Mouse (Mus musculus) 3134 (cell line): ENCODE data around the gene Clec1b.

Source experiments
- DNase-seq: peaks from one replicate; pipeline ENCODE4 v3.0.0-alpha.2; 2011; ENCODE audit warnings: low spot score; ENCODE audit not compliant: insufficient read length; ENCODE audit errors: extremely low read depth

Gene Clec1b

GRCm38 (mm10) chr6:129407324-129407723, 10.2 kb downstream of the Clec1b start:
- no peak for DNase-seq

GRCm38 (mm10) chr6:129408562-129408961, 11.5 kb downstream of the Clec1b start, which contains the start of gene Clec9a:
TSS of gene Clec9a (plus strand) at chr6:129408862.
- DNase-seq = no peak

GRCm38 (mm10) chr6:129414177-129414576, 17.1 kb downstream of the Clec1b start:
- DNase-seq = no peak

- no peak for DNase-seq
Observed at GRCm38 (mm10) chr6:129422311-129422710, 25.2 kb downstream of the Clec1b start.

GRCm38 (mm10) chr6:129423040-129423733, 26.1 kb downstream of the Clec1b start:
- DNase-seq = no peak

- DNase-seq = peak; percentile 34
Observed at GRCm38 (mm10) chr6:129423734-129424072, 26.6 kb downstream of the Clec1b start.

GRCm38 (mm10) chr6:129425217-129425616, 28.1 kb downstream of the Clec1b start:
- no peak for DNase-seq

- no peak for DNase-seq
Observed at GRCm38 (mm10) chr6:129425812-129426211, 28.7 kb downstream of the Clec1b start.

GRCm38 (mm10) chr6:129427281-129427680, 30.2 kb downstream of the Clec1b start:
- DNase-seq = no peak

GRCm38 (mm10) chr6:129434239-129434638, 37.1 kb downstream of the Clec1b start:
- no peak for DNase-seq

GRCm38 (mm10) chr6:129436025-129436424, 38.9 kb downstream of the Clec1b start:
- no peak for DNase-seq

GRCm38 (mm10) chr6:129438033-129438432, 40.9 kb downstream of the Clec1b start:
- DNase-seq = no peak

GRCm38 (mm10) chr6:129449743-129450142, 52.6 kb downstream of the Clec1b start:
- peak; percentile 70 for DNase-seq

GRCm38 (mm10) chr6:129451411-129452039, 54.4 kb downstream of the Clec1b start, which contains the start of gene Clec1a:
TSS of gene Clec1a (minus strand) at chr6:129452000.
- DNase-seq = peak; percentile 49
